Mouse (Mus musculus) left cerebral cortex, adult 8-10 months (tissue): ENCODE results near the gene Crym. TPM values are rescaled to one million over a fixed set of nuclear protein-coding genes. Genes with fewer than 3 reads are reported as not detected.

Source experiments
- DNase-seq, 2 experiments: peaks; one replicate each; pipeline ENCODE4 v3.0.0; 2022; ENCODE audit warnings: low spot score in 2 of 2
- total RNA-seq, 4 experiments: library from RNA; stranded (reverse); gene quantifications; 2 replicates each; pipeline ENCODE4 v1.2.4; 2022

Crym gene
- total RNA-seq, 4 experiments from 2014 or later: 71.5 to 99.6 (median 90.4) TPM

GRCm38 (mm10) chr7:120163581-120164251 is 38.2 kb downstream of the Crym start:
- DNase-seq: no peak

GRCm38 (mm10) chr7:120158121-120158613 is 43.7 kb downstream of the Crym start:
- DNase-seq: no peak

GRCm38 (mm10) chr7:120157575-120158061 is 44.3 kb downstream of the Crym start:
- no peak for DNase-seq

- no peak for DNase-seq
Observed at GRCm38 (mm10) chr7:120156841-120157409, 45.0 kb downstream of the Crym start.

GRCm38 (mm10) chr7:120150898-120151297 is 51.0 kb downstream of the Crym start:
- DNase-seq: no peak

- no peak for DNase-seq
Observed at GRCm38 (mm10) chr7:120150257-120150656, 51.7 kb downstream of the Crym start.

GRCm38 (mm10) chr7:120145191-120145590 is 56.7 kb downstream of the Crym start, which contains the start of gene Zp2:
Gene Zp2, minus strand, starts transcription at chr7:120145291.
- DNase-seq: no peak

GRCm38 (mm10) chr7:120142743-120143142 is 59.2 kb downstream of the Crym start:
- no peak for DNase-seq

Other genes with a start within 250 kb of the Crym start
- under 1 TPM; 0.33 to 0.85 (median 0.51) TPM for gene Dnah3, start 106.8 kb downstream of the Crym start, total RNA-seq
- gene Tmem159, start 99.8 kb downstream of the Crym start, total RNA-seq: 10 to 100 TPM; 13.6 to 15.5 (median 15.2) TPM
- 1 to 10 TPM in 1 of 4 experiments, under 1 TPM in 1, not detected in 2; 0.41 to 1.4 TPM for gene Zp2, start 56.8 kb downstream of the Crym start, total RNA-seq
- gene Anks4b, start 28.3 kb downstream of the Crym start, total RNA-seq: under 1 TPM; 0.17 to 0.46 (median 0.28) TPM
- under 1 TPM in 2 of 4 experiments, not detected in 2; 0.06 to 0.07 TPM for gene Abca14, start 1.9 kb upstream of the Crym start, total RNA-seq
- gene Abca15, start 126.6 kb upstream of the Crym start, total RNA-seq: not detected
- not detected for gene Abca16, start 207.5 kb upstream of the Crym start, total RNA-seq